In genomic region chr1:37742602-37743270, GRCm38 (mm10) we compare ENCODE assay signal across 17 mouse cellular contexts. TPM values are rescaled to one million over a fixed set of nuclear protein-coding genes. Genes with fewer than 3 reads are reported as not detected.
DNase-seq lines count a peak whose midpoint lies in the region; ATAC-seq lines count a peak whose summit lies in the region.
"Had no signal": no experiment of that assay in that cellular context is flagged by ENCODE, and none has a peak within 500 bp of the region (broad histone marks: within the 10 kb centered on the region; RNA-seq: fewer than 3 reads in every experiment).

No protein-coding gene starts in this region.

- WGBS in heart, embryonic 10.5 days: 77% methylated on average over 14 of the region's 14 CpGs
- 47% methylated on average over 14 of the region's 14 CpGs for WGBS in hindbrain, embryonic 11.5 days
- 24% methylated on average over 14 of the region's 14 CpGs for WGBS in midbrain, embryonic 13.5 days

- peak; percentile 71 for DNase-seq in heart, adult 11 months
- no peak for DNase-seq in heart, embryonic 10.5 days (ENCODE audit: low spot score)
- peak; percentile 36 for DNase-seq in hindbrain, embryonic 11.5 days (ENCODE audit: low spot score)
- DNase-seq in kidney, adult 18-20 months: no peak
- DNase-seq in right cerebral cortex, postnatal 10 days (ENCODE audit: low spot score in 2 of 2): no peak
- DNase-seq in kidney, postnatal 36 days: no peak
- DNase-seq: adrenal gland, postnatal 25 days; B cell, adult 2 months; cerebellum, adult 18-20 months; heart, adult 2 months; heart, postnatal 36 days; kidney, adult 8-10 months; left cerebral cortex, postnatal 4 days had no signal

- H3K4me1 ChIP-seq in heart, embryonic 10.5 days: no peaks in the 10 kb centered on the region
- no peaks in the 10 kb centered on the region for H3K4me1 ChIP-seq in hindbrain, embryonic 11.5 days (replicated peaks; ENCODE audit: control insufficient read depth, insufficient read depth, low read length)
- H3K4me1 ChIP-seq in midbrain, embryonic 13.5 days (replicated peaks): peaks cover 10% of the 10 kb centered on the region

- no peak for ATAC-seq in hindbrain, embryonic 11.5 days (ENCODE audit: low FRiP score)
- peak; percentile 63; the same call in 1 of the 2 replicates for ATAC-seq in midbrain, embryonic 13.5 days
- no peak for ATAC-seq in erythroblast, adult 5-6 weeks (replicated peaks; ENCODE audit: low FRiP score, poor library complexity, severe bottlenecking)

- no peaks in the 10 kb centered on the region for H3K9me3 ChIP-seq in heart, embryonic 10.5 days
- H3K9me3 ChIP-seq in hindbrain, embryonic 11.5 days (ENCODE audit: control insufficient read depth, low read length): no peaks in the 10 kb centered on the region
- H3K9me3 ChIP-seq in midbrain, embryonic 13.5 days: no peaks in the 10 kb centered on the region

- 0 out of 2 replicates have a peak overlapping the region, but pooled peaks have one; percentile 3 for H3K9ac ChIP-seq in hindbrain, embryonic 11.5 days (ENCODE audit: low read depth, low read length)
- H3K9ac ChIP-seq in midbrain, embryonic 13.5 days (replicated peaks): peak overlapping the region; percentile 51; the same call in 1 of the 2 replicates
- H3K9ac ChIP-seq: liver, embryonic 14.5 days had no signal

- H3K4me3 ChIP-seq in heart, embryonic 10.5 days: no peak overlapping the region
- no peak overlapping the region for H3K4me3 ChIP-seq in hindbrain, embryonic 11.5 days (ENCODE audit: low read depth, low read length)
- no peak overlapping the region for H3K4me3 ChIP-seq in midbrain, embryonic 13.5 days (replicated peaks)
- H3K4me3 ChIP-seq: heart, adult 2 months; myocyte had no signal

- H3K27ac ChIP-seq in heart, embryonic 10.5 days: no peak overlapping the region
- H3K27ac ChIP-seq in hindbrain, embryonic 11.5 days (ENCODE audit: low read depth, low read length): no peak overlapping the region
- peak overlapping the region; percentile 58 for H3K27ac ChIP-seq in midbrain, embryonic 13.5 days
- H3K27ac ChIP-seq: heart, adult 2 months; liver, embryonic 14.5 days had no signal

- no peak overlapping the region for H3K4me2 ChIP-seq in hindbrain, embryonic 11.5 days (replicated peaks; ENCODE audit: low read depth, low read length)
- H3K4me2 ChIP-seq in midbrain, embryonic 13.5 days (replicated peaks): peak overlapping the region; percentile 38

- no peaks in the 10 kb centered on the region for H3K27me3 ChIP-seq in heart, embryonic 10.5 days (ENCODE audit: insufficient read depth, poor library complexity, severe bottlenecking)
- no peaks in the 10 kb centered on the region for H3K27me3 ChIP-seq in hindbrain, embryonic 11.5 days (ENCODE audit: control insufficient read depth, insufficient read depth, low read length)
- H3K27me3 ChIP-seq in midbrain, embryonic 13.5 days: no peaks in the 10 kb centered on the region

- no peaks in the 10 kb centered on the region for H3K36me3 ChIP-seq in heart, embryonic 10.5 days
- no peaks in the 10 kb centered on the region for H3K36me3 ChIP-seq in hindbrain, embryonic 11.5 days (ENCODE audit: control insufficient read depth, insufficient read depth, low read length)
- H3K36me3 ChIP-seq in midbrain, embryonic 13.5 days: no peaks in the 10 kb centered on the region

RNA-seq across cellular contexts. Expression of gene 2010300C02Rik, which starts 22.9 kb away (rescaled TPM):
- polyA plus RNA-seq in heart, embryonic 10.5 days (2016; fragmentation: Nextera tagmentation; extraction: Ambion mirVana): 2.5 and 3.4 TPM in 2 replicates
- 0.66 and 0.84 TPM in 2 replicates for polyA plus RNA-seq in hindbrain, embryonic 11.5 days (2014; fragmentation: Nextera tagmentation; extraction: Ambion mirVana)
- polyA plus RNA-seq in midbrain, embryonic 13.5 days (2015; fragmentation: Nextera tagmentation; extraction: Ambion mirVana): 0.83 and 0.85 TPM in 2 replicates
- not detected in 2 replicates for total RNA-seq in erythroblast, adult 5-6 weeks (2015; ENCODE audit: low replicate concordance)
- not detected in 2 replicates for total RNA-seq in erythroblast, adult 5-6 weeks (2017; ENCODE audit: low replicate concordance)
- polyA plus RNA-seq: myocyte had no signal

Comparison
In these comparisons a context has a peak if more than half of its experiments do, and no peak if none do; other contexts are left out.
1. DNase-seq: peak in heart, adult 11 months (single experiment) and hindbrain, embryonic 11.5 days (single experiment); none in heart, embryonic 10.5 days (single experiment), kidney, adult 18-20 months (single experiment), right cerebral cortex, postnatal 10 days (0 of 2) and kidney, postnatal 36 days (0 of 2).